Mouse (Mus musculus) myocyte (in vitro differentiated cells): Measurements from ENCODE around the gene Vps13d.

Experiments used
- CEBPB ChIP-seq: IDR thresholded peaks from 2 replicates; pipeline ENCODE4 v1.6.1; 2011; ENCODE audit warnings: mild to moderate bottlenecking, moderate library complexity; ENCODE audit not compliant: poor library complexity, insufficient read depth, severe bottlenecking
- E2F4 ChIP-seq: IDR thresholded peaks from one replicate; pipeline ENCODE4 v1.6.1; 2011; ENCODE audit warnings: mild to moderate bottlenecking, control low read depth, moderate library complexity; ENCODE audit not compliant: insufficient read depth
- MAX ChIP-seq: IDR thresholded peaks from one replicate; pipeline ENCODE4 v1.6.1; 2011; ENCODE audit warnings: low read depth, mild to moderate bottlenecking, control low read depth
- MYOD1 ChIP-seq, 3 experiments: IDR thresholded peaks; one replicate each; pipeline ENCODE4 v1.6.1; 2011; ENCODE audit warnings: control low read depth in 2 of 3, low read depth in 2 of 3, mild to moderate bottlenecking in 2 of 3, moderate library complexity in 1 of 3; ENCODE audit not compliant: insufficient read length in 2 of 3, control insufficient read depth in 1 of 3
- MYOG ChIP-seq, 3 experiments: IDR thresholded peaks; one replicate each; pipeline ENCODE4 v1.6.1; 2011; ENCODE audit warnings: control low read depth in 2 of 3, low read depth in 2 of 3, mild to moderate bottlenecking in 2 of 3; ENCODE audit not compliant: insufficient read length in 2 of 3, control insufficient read depth in 1 of 3, insufficient read depth in 1 of 3
- POLR2A ChIP-seq: IDR thresholded peaks from one replicate; pipeline ENCODE4 v1.6.1; 2011; ENCODE audit warnings: low read depth, mild to moderate bottlenecking, control low read depth, moderate library complexity; ENCODE audit not compliant: insufficient read length
- POLR2AphosphoS2 ChIP-seq: IDR thresholded peaks from one replicate; pipeline ENCODE4 v1.6.1; 2011; ENCODE audit warnings: low read depth, control low read depth; ENCODE audit not compliant: insufficient read length
- REST ChIP-seq: IDR thresholded peaks from one replicate; pipeline ENCODE4 v1.6.1; 2011; ENCODE audit warnings: mild to moderate bottlenecking, control low read depth, moderate library complexity; ENCODE audit not compliant: insufficient read depth, insufficient read length
- TCF3 ChIP-seq: IDR thresholded peaks from one replicate; pipeline ENCODE4 v1.6.1; 2011; ENCODE audit warnings: low read depth, control low read depth; ENCODE audit not compliant: insufficient read length
- USF1 ChIP-seq: IDR thresholded peaks from one replicate; pipeline ENCODE4 v1.6.1; 2011; ENCODE audit warnings: low read depth, mild to moderate bottlenecking, control low read depth, moderate library complexity

- TF ChIP-seq MAX (no peak), POLR2A (no peak), MYOG (IDR thresholded peaks at IDR 0.05; ENCODE audit: control insufficient read depth in 1 of 3, insufficient read depth in 1 of 3, insufficient read length in 2 of 3, low read depth in 2 of 3) (no peak), CEBPB (no peak), E2F4 (no peak), POLR2AphosphoS2 (no peak), USF1 (no peak), REST (no peak), TCF3 (no peak), MYOD1 (IDR thresholded peaks at IDR 0.05; ENCODE audit: control insufficient read depth in 1 of 3, insufficient read length in 2 of 3, low read depth in 2 of 3) (no peak)
Measured at GRCm38 (mm10) chr4:144950327-144950711, 244.5 kb downstream of the Vps13d start.
